In the genomic region with DNA sequence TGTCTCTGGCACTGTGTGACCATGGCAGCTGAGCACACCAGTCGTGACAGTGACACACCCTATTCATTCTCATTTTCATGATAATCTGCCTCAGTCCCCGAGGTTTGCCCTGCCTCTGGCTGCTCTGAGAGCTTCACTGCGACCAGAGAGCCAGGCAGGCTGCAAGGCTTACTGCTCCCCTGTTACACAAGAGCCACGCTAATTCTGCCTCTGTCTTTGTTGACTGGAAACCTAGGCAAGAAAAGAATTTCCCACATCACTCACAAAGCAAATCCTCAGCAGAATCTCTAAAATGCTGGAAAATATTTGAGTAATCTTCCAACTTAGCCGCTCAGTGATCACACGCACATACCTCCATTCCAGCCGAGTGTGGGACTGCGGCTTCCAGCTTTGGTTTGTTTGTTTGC, we compare ENCODE assay signal across 9 mouse cellular contexts.
A peak's percentile ranks its signal among the peaks of the same experiment; 100 is the strongest.
DNase-seq lines count a peak whose midpoint lies in the region; ATAC-seq and TF ChIP-seq lines count a peak whose summit lies in the region.
"Had no signal": no experiment of that assay in that cellular context is flagged by ENCODE, and none has a peak within 500 bp of the region (broad histone marks: within the 10 kb centered on the region; RNA-seq: fewer than 3 reads in every experiment).

No protein-coding gene starts in this region.

- H3K4me3 ChIP-seq in layer of hippocampus, adult 2 months, result no peak overlapping the region
- no peak overlapping the region for H3K4me3 ChIP-seq in embryonic fibroblast, embryonic 13.5 days (ENCODE audit: insufficient read depth, low read length)
- H3K4me3 ChIP-seq in kidney, embryonic 16.5 days (ENCODE audit: low read length), result no peak overlapping the region
- H3K4me3 ChIP-seq in midbrain, embryonic 15.5 days, result no peak overlapping the region

- no peaks in the 10 kb centered on the region for H3K9me3 ChIP-seq in kidney, embryonic 16.5 days (ENCODE audit: low read length)
- H3K9me3 ChIP-seq in midbrain, embryonic 15.5 days, result no peaks in the 10 kb centered on the region

- TF ChIP-seq POLR2A in embryonic fibroblast, embryonic 13.5 days (IDR thresholded peaks at IDR 0.05; ENCODE audit: low read depth, low read length), result no peak

- intact Hi-C loops in left cerebral cortex, postnatal 36 days (cut with DNase I), result loop anchor here (10.0 kb wide), 1 partner anchor 139 kb away; the partner anchor contains the start of gene Irs2

- H3K9ac ChIP-seq in kidney, embryonic 16.5 days (replicated peaks; ENCODE audit: low read length), result peak overlapping the region; percentile 41
- no peak overlapping the region for H3K9ac ChIP-seq in midbrain, embryonic 15.5 days

- WGBS in kidney, embryonic 16.5 days, result 27% methylated on average over 8 of the region's 8 CpGs
- 20% methylated on average over 8 of the region's 8 CpGs for WGBS in midbrain, embryonic 15.5 days

- ATAC-seq in kidney, embryonic 16.5 days (ENCODE audit: low FRiP score, low TSS enrichment), result no peak
- no peak; the same call in 1 of the 2 replicates for ATAC-seq in midbrain, embryonic 15.5 days (replicated peaks)

- peaks cover 12% of the 10 kb centered on the region for H3K4me1 ChIP-seq in embryonic fibroblast, embryonic 13.5 days (ENCODE audit: control insufficient read depth, insufficient read depth, low read length)
- peaks cover 19% of the 10 kb centered on the region for H3K4me1 ChIP-seq in kidney, embryonic 16.5 days (ENCODE audit: insufficient read depth, low read length)
- peaks cover 10% of the 10 kb centered on the region for H3K4me1 ChIP-seq in midbrain, embryonic 15.5 days

- H3K27ac ChIP-seq in layer of hippocampus, adult 2 months, result 0 out of 2 replicates have a peak overlapping the region, but pooled peaks have one; percentile 23
- peak overlapping the region; percentile 81 for H3K27ac ChIP-seq in embryonic fibroblast, embryonic 13.5 days (ENCODE audit: insufficient read depth, low read length)
- peak overlapping the region; percentile 74 for H3K27ac ChIP-seq in kidney, embryonic 16.5 days (ENCODE audit: low read length)
- peak overlapping the region; percentile 22; the same call in 1 of the 2 replicates for H3K27ac ChIP-seq in midbrain, embryonic 15.5 days

- TF ChIP-seq CTCF in layer of hippocampus, adult 2 months (conservative IDR thresholded peaks at IDR 0.05), result no peak
- no peak for TF ChIP-seq CTCF in embryonic fibroblast, embryonic 13.5 days (IDR thresholded peaks at IDR 0.05; ENCODE audit: borderline replicate concordance, insufficient read depth, low read length)

- DNase-seq in layer of hippocampus, adult 2 months (ENCODE audit: low spot score in 2 of 2), result no peak
- DNase-seq in layer of hippocampus, adult 18-20 months (ENCODE audit: low spot score in 2 of 2), result no peak
- DNase-seq in cerebellum, adult 11 months, result no peak
- DNase-seq in left cerebral cortex, postnatal 36 days (ENCODE audit: low spot score in 2 of 2), result no peak
- DNase-seq in right cerebral cortex, adult 2 months (ENCODE audit: low spot score in 2 of 2), result no peak
- DNase-seq: layer of hippocampus, postnatal 36 days had no signal

- no peak overlapping the region for H3K4me2 ChIP-seq in kidney, embryonic 16.5 days (replicated peaks; ENCODE audit: low read depth, low read length)
- no peak overlapping the region for H3K4me2 ChIP-seq in midbrain, embryonic 15.5 days

- no peaks in the 10 kb centered on the region for H3K36me3 ChIP-seq in kidney, embryonic 16.5 days (ENCODE audit: insufficient read depth, low read length)
- no peaks in the 10 kb centered on the region for H3K36me3 ChIP-seq in midbrain, embryonic 15.5 days (replicated peaks)

- peaks cover 18% of the 10 kb centered on the region; the same call in 1 of the 2 replicates for H3K27me3 ChIP-seq in kidney, embryonic 16.5 days (ENCODE audit: insufficient read depth, low read length)
- no peaks in the 10 kb centered on the region for H3K27me3 ChIP-seq in midbrain, embryonic 15.5 days (replicated peaks)

Comparison
In these comparisons a context has a peak if more than half of its experiments do, and no peak if none do; other contexts are left out.
1. H3K27ac ChIP-seq: peak in every context shown above with its lines; median percentile 81 in embryonic fibroblast, embryonic 13.5 days; 74 in kidney, embryonic 16.5 days; 23 in layer of hippocampus, adult 2 months; 22 in midbrain, embryonic 15.5 days.